Mouse (Mus musculus): ENCODE measurements around the gene Gm3435. TPM values are rescaled to one million over a fixed set of nuclear protein-coding genes. Genes with fewer than 3 reads are reported as not detected.

Gm3435 gene
- total RNA-seq, 2 experiments from 2014 or later = 7.2 to 14.5 TPM

Other genes with a start within 250 kb of the Gm3435 start
- gene Wdr27, start 67.0 kb upstream of the Gm3435 start, total RNA-seq (2014; fragmentation: Nextera tagmentation) = 2.4 TPM in 1 of 2 replicates, not detected in the other
- gene Wdr27, start 67.0 kb upstream of the Gm3435 start, total RNA-seq (2017) = 3.8 and 5.8 TPM in 2 replicates
- gene 1600012H06Rik, start 67.0 kb upstream of the Gm3435 start, total RNA-seq (2014; fragmentation: Nextera tagmentation) = 8.3 and 9.3 TPM in 2 replicates
- gene 1600012H06Rik, start 67.0 kb upstream of the Gm3435 start, total RNA-seq (2017) = 4.6 and 6.7 TPM in 2 replicates
- gene Phf10, start 48.9 kb upstream of the Gm3435 start, total RNA-seq (2014; fragmentation: Nextera tagmentation) = 281 and 343 TPM in 2 replicates
- 157 and 214 TPM in 2 replicates for gene Phf10, start 48.9 kb upstream of the Gm3435 start, total RNA-seq (2017)
- 5.9 and 11.4 TPM in 2 replicates for gene 9030025P20Rik, start 31.7 kb upstream of the Gm3435 start, total RNA-seq (2014; fragmentation: Nextera tagmentation)
- 2.2 and 3.9 TPM in 2 replicates for gene 9030025P20Rik, start 31.7 kb upstream of the Gm3435 start, total RNA-seq (2017)
- gene Gm3417, start 31.4 kb upstream of the Gm3435 start, total RNA-seq (2014; fragmentation: Nextera tagmentation) = 0.96 and 11.1 TPM in 2 replicates
- 6.2 TPM in 1 of 2 replicates, not detected in the other for gene Gm3417, start 31.4 kb upstream of the Gm3435 start, total RNA-seq (2017)
- gene Ermard, start 31.0 kb downstream of the Gm3435 start, total RNA-seq (2014; fragmentation: Nextera tagmentation) = 96.5 and 117 TPM in 2 replicates
- 26.7 and 35.7 TPM in 2 replicates for gene Ermard, start 31.0 kb downstream of the Gm3435 start, total RNA-seq (2017)
- 6.5 and 7.7 TPM in 2 replicates for gene Tcte3, start 31.3 kb downstream of the Gm3435 start, total RNA-seq (2014; fragmentation: Nextera tagmentation)
- 3.3 TPM in 1 of 2 replicates, not detected in the other for gene Tcte3, start 31.3 kb downstream of the Gm3435 start, total RNA-seq (2017)
- 4.2 and 7.4 TPM in 2 replicates for gene Gm3448, start 31.4 kb downstream of the Gm3435 start, total RNA-seq (2014; fragmentation: Nextera tagmentation)
- gene Gm3448, start 31.4 kb downstream of the Gm3435 start, total RNA-seq (2017) = 10.1 and 11.8 TPM in 2 replicates